Mouse (Mus musculus): ENCODE measurements around the gene Ipp. TPM values are rescaled to one million over a fixed set of nuclear protein-coding genes. Genes with fewer than 3 reads are reported as not detected.

The Ipp gene
- 2.6 and 3.7 TPM in 2 replicates for total RNA-seq (2012; rRNA removed)

GRCm38 (mm10) chr4:116507425-116508218 lies at the start of gene Ipp:
TSS of gene Ipp (plus strand) at chr4:116507549.
- peak; percentile 91 for DNase-seq (ENCODE audit: low read depth, low spot score)
- Histone ChIP-seq H3K36me3 (ENCODE audit: control insufficient read depth, insufficient read depth, low read length, poor library complexity, severe bottlenecking) (no peaks in the 10 kb centered on the region), H3K27ac (ENCODE audit: insufficient read depth, low read depth, low read length, poor library complexity, severe bottlenecking) (peak within 1 kb of the TSS; percentile 52; the same call in 1 of the 2 replicates), H3K4me1 (ENCODE audit: control insufficient read depth in 2 of 2, insufficient read depth in 2 of 2, low read length in 2 of 2, poor library complexity in 1 of 2) (no peaks in the 10 kb centered on the region; a peak in 1 of 4 replicates), H3K4me3 (ENCODE audit: insufficient read depth in 1 of 2, low read depth in 1 of 2, low read length in 2 of 2, poor library complexity in 1 of 2, severe bottlenecking in 1 of 2) (peak within 1 kb of the TSS; percentile 80 to 90), H3K9ac (ENCODE audit: insufficient read depth, low read depth, low read length, poor library complexity, severe bottlenecking) (peak within 1 kb of the TSS; percentile 93), H3K9me3 (ENCODE audit: control insufficient read depth, insufficient read depth, low read depth, low read length) (no peaks in the 10 kb centered on the region)
- TF ChIP-seq HCFC1 (IDR thresholded peaks at IDR 0.05; ENCODE audit: borderline replicate concordance, insufficient read depth, low read length) (0 out of 2 replicates have a peak, but pooled peaks have one; percentile 61), ZNF384 (IDR thresholded peaks at IDR 0.05; ENCODE audit: low read depth, low read length) (no peak), MAFK (IDR thresholded peaks at IDR 0.05; ENCODE audit: insufficient read depth, low read depth, low read length) (peak; percentile 8; the same call in 1 of the 2 replicates)
- in situ Hi-C loops (cut with MboI; ENCODE audit: low sequenced_read_pairs in 2 of 2, unreplicated experiment in 2 of 2), result no loop called here

GRCm38 (mm10) chr4:116461943-116462342 lies 45.4 kb upstream of the Ipp start:
- in situ Hi-C loops (cut with MboI; ENCODE audit: low sequenced_read_pairs in 2 of 2, unreplicated experiment in 2 of 2), result no loop called here
- TF ChIP-seq ZC3H11A (IDR thresholded peaks at IDR 0.05; ENCODE audit: borderline replicate concordance, low read depth, low read length) (no peak), MAFK (IDR thresholded peaks at IDR 0.05; ENCODE audit: insufficient read depth, low read depth, low read length) (no peak), HCFC1 (IDR thresholded peaks at IDR 0.05; ENCODE audit: borderline replicate concordance, insufficient read depth, low read length) (no peak), CHD2 (IDR thresholded peaks at IDR 0.05; ENCODE audit: low read depth, low read length) (no peak), ZNF384 (IDR thresholded peaks at IDR 0.05; ENCODE audit: low read depth, low read length) (no peak)
- no peak overlapping the region for H3K27ac ChIP-seq (ENCODE audit: insufficient read depth, low read depth, low read length, poor library complexity, severe bottlenecking)
- DNase-seq (ENCODE audit: low read depth, low spot score), result no peak
- peaks cover 5% of the 10 kb centered on the region in 2 experiments; a peak in 2 of 4 replicates for H3K4me1 ChIP-seq (ENCODE audit: control insufficient read depth in 2 of 2, insufficient read depth in 2 of 2, low read length in 2 of 2, poor library complexity in 1 of 2)
- no peaks in the 10 kb centered on the region for H3K36me3 ChIP-seq (ENCODE audit: control insufficient read depth, insufficient read depth, low read length, poor library complexity, severe bottlenecking)
- H3K9ac ChIP-seq (ENCODE audit: insufficient read depth, low read depth, low read length, poor library complexity, severe bottlenecking), result no peak overlapping the region
- H3K9me3 ChIP-seq (ENCODE audit: control insufficient read depth, insufficient read depth, low read depth, low read length), result no peaks in the 10 kb centered on the region
- no peak overlapping the region for H3K4me3 ChIP-seq (ENCODE audit: insufficient read depth in 1 of 2, low read depth in 1 of 2, low read length in 2 of 2, poor library complexity in 1 of 2, severe bottlenecking in 1 of 2)

GRCm38 (mm10) chr4:116463231-116464125 lies 43.9 kb upstream of the Ipp start:
- Histone ChIP-seq H3K4me1 (ENCODE audit: control insufficient read depth in 2 of 2, insufficient read depth in 2 of 2, low read length in 2 of 2, poor library complexity in 1 of 2) (peaks cover 5% of the 10 kb centered on the region in 2 experiments; a peak in 2 of 4 replicates), H3K9me3 (ENCODE audit: control insufficient read depth, insufficient read depth, low read depth, low read length) (no peaks in the 10 kb centered on the region), H3K27ac (ENCODE audit: insufficient read depth, low read depth, low read length, poor library complexity, severe bottlenecking) (peak overlapping the region; percentile 72), H3K9ac (ENCODE audit: insufficient read depth, low read depth, low read length, poor library complexity, severe bottlenecking) (peak overlapping the region; percentile 99), H3K4me3 (ENCODE audit: insufficient read depth in 1 of 2, low read depth in 1 of 2, low read length in 2 of 2, poor library complexity in 1 of 2, severe bottlenecking in 1 of 2) (peak overlapping the region; percentile 79 to 100), H3K36me3 (ENCODE audit: control insufficient read depth, insufficient read depth, low read length, poor library complexity, severe bottlenecking) (no peaks in the 10 kb centered on the region)
- in situ Hi-C loops (cut with MboI; ENCODE audit: low sequenced_read_pairs in 2 of 2, unreplicated experiment in 2 of 2), result no loop called here
- no peak; the same call in 1 of the 2 replicates for TF ChIP-seq HCFC1 (IDR thresholded peaks at IDR 0.05; ENCODE audit: borderline replicate concordance, insufficient read depth, low read length)
- TF ChIP-seq ZNF384 (IDR thresholded peaks at IDR 0.05; ENCODE audit: low read depth, low read length), result no peak
- no peak for TF ChIP-seq MAFK (IDR thresholded peaks at IDR 0.05; ENCODE audit: insufficient read depth, low read depth, low read length)
- no peak for TF ChIP-seq CHD2 (IDR thresholded peaks at IDR 0.05; ENCODE audit: low read depth, low read length)
- TF ChIP-seq ZC3H11A (IDR thresholded peaks at IDR 0.05; ENCODE audit: borderline replicate concordance, low read depth, low read length), result no peak
- DNase-seq (ENCODE audit: low read depth, low spot score), result peak; percentile 47

GRCm38 (mm10) chr4:116464126-116464981 lies 43.0 kb upstream of the Ipp start, which contains the start of gene Mast2:
TSS of gene Mast2 (minus strand) at chr4:116464183.
- TF ChIP-seq MAFK (IDR thresholded peaks at IDR 0.05; ENCODE audit: insufficient read depth, low read depth, low read length) (no peak), ZC3H11A (IDR thresholded peaks at IDR 0.05; ENCODE audit: borderline replicate concordance, low read depth, low read length) (no peak), ZNF384 (IDR thresholded peaks at IDR 0.05; ENCODE audit: low read depth, low read length) (no peak), CHD2 (IDR thresholded peaks at IDR 0.05; ENCODE audit: low read depth, low read length) (no peak), HCFC1 (IDR thresholded peaks at IDR 0.05; ENCODE audit: borderline replicate concordance, insufficient read depth, low read length) (no peak)
- DNase-seq (ENCODE audit: low read depth, low spot score), result peak; percentile 73
- peak within 1 kb of the TSS; percentile 72 for H3K27ac ChIP-seq (ENCODE audit: insufficient read depth, low read depth, low read length, poor library complexity, severe bottlenecking)
- H3K36me3 ChIP-seq (ENCODE audit: control insufficient read depth, insufficient read depth, low read length, poor library complexity, severe bottlenecking), result no peaks in the 10 kb centered on the region
- H3K4me1 ChIP-seq (ENCODE audit: control insufficient read depth in 2 of 2, insufficient read depth in 2 of 2, low read length in 2 of 2, poor library complexity in 1 of 2), result peaks cover 5% of the 10 kb centered on the region in 2 experiments; a peak in 2 of 4 replicates
- no peaks in the 10 kb centered on the region for H3K9me3 ChIP-seq (ENCODE audit: control insufficient read depth, insufficient read depth, low read depth, low read length)
- in situ Hi-C loops (cut with MboI; ENCODE audit: low sequenced_read_pairs in 2 of 2, unreplicated experiment in 2 of 2), result no loop called here
- H3K4me3 ChIP-seq (ENCODE audit: insufficient read depth in 1 of 2, low read depth in 1 of 2, low read length in 2 of 2, poor library complexity in 1 of 2, severe bottlenecking in 1 of 2), result peak within 1 kb of the TSS; percentile 79 to 100
- peak within 1 kb of the TSS; percentile 99 for H3K9ac ChIP-seq (ENCODE audit: insufficient read depth, low read depth, low read length, poor library complexity, severe bottlenecking)

Data from ES-E14 (cell line).